ENCODE assay signal across 22 mouse cellular contexts in genomic region chr4:105254365-105254764, GRCm38 (mm10).
"Had no signal": no experiment of that assay in that cellular context is flagged by ENCODE, and none has a peak within 500 bp of the region (broad histone marks: within the 10 kb centered on the region; RNA-seq: fewer than 3 reads in every experiment).

No protein-coding gene starts in this region.

- H3K36me3 ChIP-seq: limb, embryonic 10.5 days; limb, embryonic 13.5 days; liver, embryonic 12.5 days; liver, embryonic 15.5 days; lung, embryonic 15.5 days; midbrain, embryonic 12.5 days; midbrain, embryonic 15.5 days; neural tube, embryonic 12.5 days; neural tube, embryonic 15.5 days had no signal

- H3K9me3 ChIP-seq: limb, embryonic 10.5 days; limb, embryonic 13.5 days; liver, embryonic 12.5 days; liver, embryonic 15.5 days; lung, embryonic 15.5 days; midbrain, embryonic 12.5 days; midbrain, embryonic 15.5 days; neural tube, embryonic 12.5 days; neural tube, embryonic 15.5 days had no signal

- H3K9ac ChIP-seq: limb, embryonic 13.5 days; liver, embryonic 12.5 days; liver, embryonic 15.5 days; lung, embryonic 15.5 days; midbrain, embryonic 12.5 days; midbrain, embryonic 15.5 days; neural tube, embryonic 12.5 days; neural tube, embryonic 15.5 days had no signal

- H3K27ac ChIP-seq: limb, embryonic 10.5 days; limb, embryonic 13.5 days; liver, embryonic 12.5 days; liver, embryonic 15.5 days; lung, embryonic 15.5 days; midbrain, embryonic 12.5 days; midbrain, embryonic 15.5 days; neural tube, embryonic 12.5 days; neural tube, embryonic 15.5 days had no signal

- H3K4me1 ChIP-seq: liver, embryonic 12.5 days; liver, embryonic 15.5 days; midbrain, embryonic 12.5 days; midbrain, embryonic 15.5 days; neural tube, embryonic 12.5 days; neural tube, embryonic 15.5 days had no signal

- H3K27me3 ChIP-seq: limb, embryonic 13.5 days; liver, embryonic 12.5 days; liver, embryonic 15.5 days; lung, embryonic 15.5 days; midbrain, embryonic 12.5 days; neural tube, embryonic 12.5 days; neural tube, embryonic 15.5 days had no signal

- DNase-seq: kidney, adult 18-20 months; kidney, adult 9 months; kidney, postnatal 14 days; kidney, postnatal 4 days; liver; lung, adult 18-20 months; lung, postnatal 10 days; lung, postnatal 36 days; right cerebral cortex, adult 18-20 months; right cerebral cortex, postnatal 14 days; right cerebral cortex, postnatal 4 days; thymus, adult 18-20 months; thymus, postnatal 36 days had no signal

- ATAC-seq: liver, embryonic 12.5 days; midbrain, embryonic 15.5 days had no signal

- H3K4me2 ChIP-seq: limb, embryonic 13.5 days; liver, embryonic 12.5 days; liver, embryonic 15.5 days; lung, embryonic 15.5 days; midbrain, embryonic 12.5 days; midbrain, embryonic 15.5 days; neural tube, embryonic 12.5 days; neural tube, embryonic 15.5 days had no signal

- H3K4me3 ChIP-seq: limb, embryonic 10.5 days; limb, embryonic 13.5 days; liver, embryonic 12.5 days; liver, embryonic 15.5 days; lung, embryonic 15.5 days; midbrain, embryonic 12.5 days; midbrain, embryonic 15.5 days; neural tube, embryonic 12.5 days; neural tube, embryonic 15.5 days had no signal
